Mouse (Mus musculus) adrenal gland, adult 8-10 months (tissue): Measurements from ENCODE around the gene Dda1. TPM values are rescaled to one million over a fixed set of nuclear protein-coding genes. Genes with fewer than 3 reads are reported as not detected.
"Not testable (repeated sequence)": the region's sequence is repeated elsewhere in the genome, so short reads cannot be mapped to it uniquely, and the experiment has no call there.

ENCODE experiments used
- DNase-seq: peaks from one replicate; pipeline ENCODE4 v3.0.0; 2022
- total RNA-seq, 4 experiments: library from RNA; stranded (reverse); gene quantifications; 2 replicates each; pipeline ENCODE4 v1.2.4; 2022

Dda1 gene
- total RNA-seq, 4 experiments from 2014 or later, result 51.7 to 65.2 (median 57.9) TPM

GRCm38 (mm10) chr8:71496481-71496880 is 27.5 kb downstream of the Dda1 start:
- peak; percentile 96 for DNase-seq

GRCm38 (mm10) chr8:71497077-71497645 is 28.2 kb downstream of the Dda1 start:
- no peak for DNase-seq

- DNase-seq, result no peak
These were observed 29.0 kb downstream of the Dda1 start for GRCm38 (mm10) chr8:71497881-71498501.

- DNase-seq, result no peak
These were observed 30.1 kb downstream of the Dda1 start for GRCm38 (mm10) chr8:71498816-71499690.

- DNase-seq, result no peak
These were observed 35.4 kb downstream of the Dda1 start for GRCm38 (mm10) chr8:71504349-71504748.

DNA sequence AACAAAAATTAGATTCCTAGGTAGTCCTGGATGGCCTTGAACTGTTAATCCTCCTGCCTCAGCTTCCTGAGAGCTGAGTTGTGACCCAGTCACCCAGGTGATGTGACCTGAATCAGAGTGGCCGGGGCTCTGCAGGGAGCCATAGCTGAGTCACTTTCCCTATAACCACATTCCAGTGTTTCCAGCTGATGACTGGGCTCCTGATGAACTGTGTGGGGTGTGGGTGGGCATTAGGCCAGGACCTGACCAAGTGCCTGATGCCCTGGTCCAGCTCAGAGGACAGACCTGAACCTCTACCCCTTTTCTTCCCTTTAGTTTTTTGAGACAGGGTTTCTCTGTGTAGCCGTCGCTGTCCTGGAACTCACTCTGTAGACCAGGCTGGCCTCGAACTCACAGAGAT is 36.3 kb downstream of the Dda1 start:
- DNase-seq, result no peak

DNA sequence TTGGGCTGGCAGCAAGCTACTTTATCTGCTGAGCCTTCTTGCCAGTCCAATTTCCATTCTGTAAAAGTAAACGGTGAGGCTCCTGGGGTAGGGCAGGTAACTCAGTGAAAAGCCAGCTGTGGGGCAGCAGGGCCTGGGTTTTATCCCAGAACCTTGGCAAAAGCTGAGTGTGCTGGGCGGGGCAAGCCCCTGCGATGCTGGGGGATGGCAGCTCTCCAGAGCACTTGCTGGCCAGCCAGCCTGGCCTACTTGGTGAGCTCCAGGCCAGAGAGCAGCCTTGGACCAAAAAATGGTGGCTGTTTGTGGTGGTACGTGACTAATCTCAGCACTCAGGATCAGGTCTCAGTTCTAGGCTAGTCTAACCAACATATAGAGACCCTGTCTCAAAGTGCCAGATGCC is 37.0 kb downstream of the Dda1 start:
- DNase-seq, result no peak

GRCm38 (mm10) chr8:71507589-71508104 is 38.6 kb downstream of the Dda1 start:
- peak; percentile 61 for DNase-seq

- no peak for DNase-seq
These were observed 40.3 kb downstream of the Dda1 start for GRCm38 (mm10) chr8:71509316-71509715.

- DNase-seq, result no peak
These were observed 42.6 kb downstream of the Dda1 start, which contains the start of gene Plvap for GRCm38 (mm10) chr8:71511644-71512043. TSS of gene Plvap (minus strand) at chr8:71511752.

DNA sequence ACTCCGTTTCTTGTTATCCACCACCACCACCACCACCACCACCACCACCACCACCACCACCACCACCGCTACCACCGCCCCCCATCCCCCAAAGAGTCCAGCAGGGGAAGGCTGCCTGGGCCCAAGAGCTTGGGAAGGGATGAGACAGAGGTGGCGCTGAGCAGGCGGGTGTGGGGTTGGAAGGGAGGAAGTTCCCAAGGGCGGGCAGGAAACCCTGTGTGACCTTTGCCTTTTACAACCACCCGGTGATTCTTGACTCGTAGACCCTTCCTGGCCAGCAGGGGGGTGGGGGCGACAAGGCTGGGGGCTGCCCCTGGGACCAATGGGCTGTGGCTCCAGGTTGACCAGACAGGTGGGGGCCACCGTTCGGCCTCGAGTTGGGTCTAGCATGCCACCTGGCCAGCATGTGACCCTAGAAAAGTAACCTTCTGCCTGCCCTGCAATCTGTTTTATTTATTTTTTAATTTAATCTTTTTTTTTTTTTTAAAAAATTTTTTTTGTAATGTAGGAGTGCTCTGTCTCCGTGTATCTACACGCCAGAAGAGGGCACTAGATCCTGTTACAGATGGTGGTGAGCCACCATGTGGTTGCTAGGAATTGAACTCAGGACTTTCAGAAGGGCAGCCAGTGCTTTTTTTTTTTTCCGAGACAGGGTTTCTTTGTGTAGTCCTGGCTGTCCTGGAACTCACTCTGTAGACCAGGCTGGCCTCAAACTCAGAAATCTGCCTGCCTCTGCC is 44.2 kb downstream of the Dda1 start:
- DNase-seq, result no peak

DNA sequence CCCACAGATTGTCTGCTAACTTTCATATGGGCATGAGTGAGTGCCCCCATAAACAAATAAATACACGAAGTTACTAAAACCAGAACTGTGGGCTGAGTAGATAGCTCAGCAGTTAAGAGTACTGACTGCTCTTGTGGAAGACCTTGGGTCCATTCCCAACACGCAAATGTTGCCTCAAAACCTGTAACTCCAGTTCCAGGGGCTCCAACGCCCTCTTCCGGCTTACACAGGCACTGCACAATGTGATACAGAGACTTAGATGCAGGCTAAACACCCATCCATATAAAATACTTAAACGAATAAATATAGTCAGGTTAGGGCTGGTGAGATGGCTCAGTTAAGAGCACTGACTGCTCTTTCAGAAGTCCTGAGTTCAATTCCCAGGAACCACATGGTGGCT is 46.0 kb downstream of the Dda1 start:
- no peak for DNase-seq

DNA sequence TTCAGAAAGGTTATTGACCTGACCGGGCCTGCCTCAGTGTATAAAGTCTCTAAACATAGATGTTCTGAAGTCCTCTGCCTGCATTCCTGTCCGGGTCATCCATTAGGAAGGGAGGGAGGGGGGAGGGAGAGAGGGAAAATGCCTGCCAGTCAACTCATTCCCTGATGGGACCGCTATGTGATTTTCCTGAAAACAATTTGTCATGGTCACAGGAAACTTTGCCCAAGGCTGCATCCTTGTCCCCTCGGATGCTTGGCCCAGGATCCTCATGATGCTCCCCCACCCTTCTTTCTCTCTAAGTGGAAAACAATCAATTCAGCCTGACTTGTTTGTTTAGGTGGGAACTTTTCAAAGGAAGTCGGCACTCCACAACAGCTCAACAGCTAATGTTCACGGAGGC is 47.8 kb downstream of the Dda1 start:
- DNase-seq, result no peak

DNA sequence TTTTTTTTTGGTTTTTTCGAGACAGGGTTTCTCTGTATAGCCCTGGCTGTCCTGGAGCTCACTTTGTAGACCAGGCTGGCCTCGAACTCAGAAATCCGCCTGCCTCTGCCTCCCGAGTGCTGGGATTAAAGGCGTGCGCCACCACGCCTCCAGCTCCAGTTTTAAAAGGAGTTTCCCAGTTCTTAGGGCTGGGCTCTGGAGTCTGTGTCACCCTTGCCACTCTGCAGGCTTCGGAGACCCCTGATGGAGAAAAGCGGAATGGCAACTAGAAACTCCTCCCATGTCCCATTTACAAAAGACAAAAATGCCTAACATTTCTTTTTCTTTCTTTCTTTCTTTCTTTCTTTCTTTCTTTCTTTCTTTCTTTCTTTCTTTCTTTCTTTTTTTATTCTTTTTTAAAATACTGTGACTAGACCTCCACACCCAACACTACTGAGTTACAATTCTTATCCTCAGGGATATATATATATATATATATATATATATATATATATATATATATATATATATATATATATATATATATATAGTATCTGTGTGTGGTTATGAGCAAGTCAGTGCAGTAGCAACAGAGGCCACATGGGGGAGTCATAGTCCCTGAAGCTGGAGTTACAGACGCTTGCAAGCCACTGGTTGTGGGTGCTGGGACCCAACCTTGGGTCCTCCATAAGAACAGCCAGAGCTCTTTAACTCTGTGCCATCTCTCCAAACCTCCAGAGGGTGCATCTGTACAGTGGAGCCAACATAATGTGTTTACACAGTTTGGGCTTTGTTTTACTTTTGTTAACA is 50.2 kb downstream of the Dda1 start:
- DNase-seq, result not testable (repeated sequence)

GRCm38 (mm10) chr8:71521634-71522033 is 52.6 kb downstream of the Dda1 start:
- peak; percentile 89 for DNase-seq

DNA sequence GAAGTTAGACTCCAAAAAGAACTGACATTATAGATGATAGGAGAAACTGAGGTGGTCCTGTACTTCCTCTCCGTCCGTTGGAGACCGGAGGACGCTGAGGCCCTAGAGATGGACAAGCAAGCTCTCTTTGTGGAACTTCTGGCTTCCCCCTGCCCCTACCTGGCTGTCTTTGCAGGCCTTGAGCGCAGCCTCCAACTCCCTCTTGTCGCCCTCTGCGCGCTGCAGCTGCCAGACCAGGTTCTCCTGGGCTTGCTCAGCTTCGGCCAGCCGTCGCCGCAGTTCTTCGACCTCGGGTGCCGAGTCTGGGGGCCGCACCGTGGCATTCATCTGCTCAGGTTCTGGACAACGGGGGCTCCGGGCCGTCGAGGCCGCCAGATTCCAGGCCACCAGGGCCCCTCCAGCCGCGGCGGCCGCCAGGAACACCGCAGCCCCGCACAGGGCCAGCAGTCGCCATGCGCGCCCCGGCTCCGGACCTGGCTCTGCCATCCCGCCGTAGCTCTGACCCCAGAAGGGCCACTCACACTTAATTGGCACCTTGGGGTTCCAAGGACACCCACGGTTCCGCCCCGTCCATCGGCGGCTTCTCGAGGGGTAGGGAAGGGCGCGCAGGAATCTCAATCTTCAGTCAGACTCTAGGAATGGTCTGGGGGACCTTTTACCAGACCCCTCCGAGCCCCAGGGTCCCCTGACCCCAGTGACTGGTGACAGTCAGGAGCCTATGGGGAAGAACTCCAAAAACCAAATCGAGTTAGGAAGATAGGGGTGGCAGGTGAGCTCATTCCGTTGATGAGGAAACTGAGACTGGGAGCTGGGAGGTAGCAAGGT is 56.4 kb downstream of the Dda1 start, which contains the start of gene Ccdc194:
Ccdc194 (minus strand) TSS at position 486 of the 825 bp plus-strand sequence.
- no peak for DNase-seq
